Mouse (Mus musculus): ENCODE data around the gene Cd3e.
A peak's percentile ranks its signal among the peaks of the same experiment; 100 is the strongest.
"Not testable (repeated sequence)": the region's sequence is repeated elsewhere in the genome, so short reads cannot be mapped to it uniquely, and the experiment has no call there.

The Cd3e gene

GRCm38 (mm10) chr9:44967763-44968162, 41.7 kb downstream of the Cd3e start:
- not testable (repeated sequence) for DNase-seq

DNA sequence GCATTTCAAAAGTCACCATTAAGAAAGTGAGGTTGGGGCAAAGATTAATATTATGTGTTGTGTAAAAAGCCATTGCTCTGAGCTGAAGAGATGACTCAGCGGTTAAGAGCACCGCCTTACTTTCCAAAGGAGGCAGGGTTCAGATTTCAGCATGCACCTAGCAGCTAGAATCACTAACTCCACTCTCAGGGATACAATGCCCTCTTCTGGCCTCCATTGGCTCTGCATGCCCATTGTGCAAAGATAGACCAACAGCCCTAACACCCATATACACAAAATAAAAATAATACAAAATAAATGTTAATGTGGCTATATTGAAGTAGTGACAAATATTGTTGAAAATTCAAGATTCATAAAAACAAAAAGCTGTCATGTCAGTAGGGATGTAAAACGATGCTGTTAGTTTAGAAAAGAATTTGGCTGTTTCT, 42.6 kb downstream of the Cd3e start:
- peak; percentile 93 for DNase-seq

DNA sequence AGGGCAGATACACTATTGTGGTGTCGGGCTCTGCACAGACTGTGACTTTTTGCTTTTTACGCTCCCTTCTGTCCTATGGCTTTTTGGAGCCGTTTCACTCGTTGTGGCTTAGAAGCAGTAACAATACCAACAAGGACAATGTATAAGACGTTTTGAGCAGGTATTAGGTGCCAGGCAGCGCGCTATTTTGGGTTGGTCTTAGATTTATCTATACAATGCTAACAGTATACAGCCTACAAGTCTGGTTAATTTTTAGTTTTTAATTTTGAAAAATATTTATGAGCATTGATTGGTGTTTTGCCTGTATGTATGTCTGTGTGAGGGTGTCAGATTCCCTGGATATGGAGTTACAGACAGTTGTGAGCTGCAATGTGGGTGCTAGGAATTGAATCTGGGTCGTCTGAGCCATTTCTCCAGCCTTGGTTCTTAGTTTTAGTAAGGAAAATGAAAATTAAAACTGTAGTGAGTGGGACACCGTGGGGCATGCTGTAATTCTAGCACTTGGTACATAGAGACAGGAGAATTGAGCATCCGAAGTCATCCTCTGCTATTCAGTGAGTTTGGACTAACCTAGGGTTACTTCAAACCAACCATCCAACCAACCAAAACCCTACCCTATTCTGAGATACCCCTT, 43.5 kb downstream of the Cd3e start:
- DNase-seq = no peak

DNA sequence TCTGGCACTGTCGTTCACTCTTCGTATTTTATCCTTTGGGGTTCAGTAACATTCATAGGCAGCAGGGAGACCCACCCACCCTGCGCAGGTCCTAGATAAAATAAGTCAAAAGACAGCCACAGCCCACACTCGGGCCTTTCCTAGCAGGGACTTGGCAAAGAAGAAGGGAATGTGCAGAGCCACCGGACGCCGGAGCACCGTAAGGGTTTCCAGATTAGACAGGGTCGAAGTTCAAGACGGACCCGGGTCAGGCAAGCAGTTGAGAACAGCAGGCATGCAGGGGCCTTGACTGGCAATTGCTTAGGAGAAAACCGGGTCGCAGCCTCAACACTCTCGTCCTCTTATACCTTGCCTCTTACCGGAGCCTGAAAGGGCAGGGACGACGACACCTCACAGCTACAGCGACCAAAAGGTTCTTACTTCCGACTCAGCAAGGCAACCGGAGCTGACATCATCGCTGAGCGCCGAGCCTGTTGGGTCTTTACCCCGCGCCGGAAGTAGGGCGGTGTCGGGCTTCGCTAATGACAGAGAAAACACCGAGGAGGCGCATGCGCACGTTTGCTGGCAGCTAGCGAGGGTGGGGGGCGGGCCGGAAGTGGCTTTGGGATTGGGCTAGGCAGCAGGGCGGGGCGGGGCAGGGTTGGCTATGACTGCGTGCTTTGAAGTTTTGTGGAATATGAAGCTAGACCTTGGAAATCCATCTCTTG, 44.1 kb downstream of the Cd3e start, which contains the start of gene Ube4a:
Ube4a (minus strand) TSS at position 475 of the 707 bp plus-strand sequence.
- DNase-seq = peak; percentile 100

DNA sequence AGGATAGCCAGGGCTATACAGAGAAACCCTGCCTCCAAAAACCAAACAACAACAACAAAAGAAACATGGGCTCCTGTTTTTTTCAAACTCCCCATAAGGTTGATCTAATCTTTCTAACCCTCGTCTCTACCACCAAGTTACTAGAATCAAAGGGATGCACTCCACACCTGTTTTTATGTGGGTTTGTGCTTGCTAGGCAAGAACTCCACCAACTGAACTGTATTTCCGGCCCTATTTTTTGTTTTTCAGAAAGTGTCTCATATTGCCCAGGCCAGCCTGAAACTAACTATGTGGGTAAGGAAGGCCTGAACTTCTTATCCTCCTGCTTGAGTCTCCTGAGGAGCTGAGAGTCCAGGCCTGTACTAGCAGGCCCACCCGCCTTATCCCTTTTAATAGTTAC, 55.0 kb downstream of the Cd3e start:
- no peak for DNase-seq
